Mouse (Mus musculus): ENCODE measurements at regions not wholly inside any gene's neighbourhood (a gene's known extent, or its start where the extent isn't known, plus 50 kb on each side); places are given as distances from the start of the nearest gene placed in this dataset.

GRCm38 (mm10) chr13:53996867-53997266 lies 58.6 kb downstream of the Drd1 start:
- no peak for DNase-seq (ENCODE audit: low spot score in 2 of 2)

GRCm38 (mm10) chr13:53992863-53993451 lies 62.5 kb downstream of the Drd1 start:
- no peak for DNase-seq (ENCODE audit: low spot score in 2 of 2)

DNA sequence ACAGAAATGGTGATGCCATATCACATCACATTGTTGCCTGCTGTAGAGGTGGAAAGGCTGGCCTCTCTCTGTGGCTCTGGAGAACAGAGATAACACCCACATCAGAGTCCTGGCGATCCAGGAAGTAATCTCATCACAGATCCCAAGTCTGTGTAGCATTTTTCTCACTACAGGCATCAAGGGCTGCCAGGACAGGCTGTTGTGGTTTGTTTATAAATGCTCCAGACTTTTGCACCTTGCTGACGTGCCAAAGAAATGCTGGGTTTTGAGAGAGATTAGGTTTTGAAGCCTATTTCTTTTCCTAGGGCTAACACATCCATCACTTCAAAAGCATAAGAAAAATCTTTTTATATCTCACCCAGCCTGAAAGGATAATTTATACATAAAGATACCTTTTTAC lies 76.3 kb downstream of the Drd1 start:
- DNase-seq (ENCODE audit: low spot score in 2 of 2), result no peak

DNA sequence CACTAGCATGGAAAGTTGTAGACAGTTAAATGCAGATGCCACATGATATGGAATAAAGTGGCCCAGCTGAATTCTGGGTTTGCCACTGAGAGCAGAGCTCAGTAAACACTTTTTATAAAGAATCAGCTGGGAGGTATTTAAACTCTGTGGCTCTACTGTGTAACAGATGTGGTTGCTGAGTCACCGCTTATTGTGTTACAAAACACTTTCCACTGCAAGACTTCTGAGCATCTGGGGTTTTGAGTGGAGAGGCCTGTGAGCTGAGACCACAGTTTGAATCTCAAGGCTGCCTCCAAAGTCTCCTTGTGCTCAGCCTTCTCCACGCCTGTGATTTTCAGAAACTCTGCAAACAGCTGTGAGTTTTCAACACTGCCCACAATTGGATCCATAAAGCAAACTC lies 86.1 kb downstream of the Drd1 start:
- DNase-seq (ENCODE audit: low spot score in 2 of 2), result no peak

DNA sequence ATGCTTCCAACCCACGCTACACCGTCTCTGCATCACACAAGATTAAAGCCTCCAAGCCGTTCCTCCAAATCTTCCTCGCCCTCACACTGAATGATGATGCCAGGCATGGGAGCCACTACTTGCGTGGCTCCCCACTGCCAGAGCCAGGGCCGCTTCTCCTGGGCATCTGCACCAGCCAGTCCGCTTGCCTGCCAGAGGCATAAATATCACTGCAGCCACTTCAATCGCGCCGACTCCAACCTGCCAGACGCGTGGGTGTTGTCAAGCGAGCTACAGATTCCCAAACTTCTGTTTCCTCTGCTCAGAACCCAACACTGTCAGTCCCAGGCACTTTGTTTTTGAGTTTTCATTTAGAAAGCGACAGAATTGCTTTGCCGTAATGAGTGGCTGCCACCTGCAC lies 99.3 kb downstream of the Drd1 start:
- no peak for DNase-seq (ENCODE audit: low spot score in 2 of 2)

DNA sequence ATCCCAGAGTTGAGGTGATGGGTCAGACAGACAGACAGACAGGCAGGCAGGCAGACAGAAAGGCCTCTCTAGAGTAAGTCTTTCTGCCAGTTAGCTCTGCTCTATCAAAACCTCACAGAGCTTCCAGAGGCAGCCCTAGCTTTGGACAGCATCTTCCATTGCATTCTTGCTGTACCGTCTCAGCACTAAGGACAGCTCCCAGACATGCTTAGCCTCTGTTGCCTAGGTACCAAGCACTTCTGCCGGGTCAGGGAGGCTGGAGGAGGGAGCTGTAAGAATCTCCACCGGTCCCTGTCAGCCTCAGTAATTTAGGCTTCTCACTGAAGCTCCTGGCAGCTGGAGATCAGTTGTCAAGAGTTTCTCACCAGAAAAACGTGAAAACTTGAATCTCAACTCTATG lies 107.4 kb downstream of the Drd1 start:
- no peak for DNase-seq (ENCODE audit: low spot score in 2 of 2)

DNA sequence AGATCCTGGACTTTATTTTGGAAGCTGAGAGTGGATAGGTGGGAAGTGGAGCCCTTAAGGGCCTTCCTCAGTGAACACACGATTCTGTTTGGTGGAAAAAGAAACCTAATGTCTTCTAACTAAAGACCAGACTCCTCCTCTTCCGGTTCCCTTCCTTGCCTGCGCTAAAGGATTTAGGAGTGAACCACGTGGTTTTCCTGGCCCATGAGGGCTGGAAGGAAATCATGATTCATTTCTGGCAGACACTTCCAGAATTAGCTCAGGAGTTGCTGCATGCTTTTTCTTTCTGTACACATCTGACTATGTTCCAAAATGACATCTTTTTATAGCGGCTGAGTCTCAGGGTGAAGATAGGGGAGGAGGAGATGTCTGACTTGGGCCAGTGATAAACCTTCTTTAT lies 109.8 kb downstream of the Drd1 start:
- DNase-seq (ENCODE audit: low spot score in 2 of 2), result no peak

DNA sequence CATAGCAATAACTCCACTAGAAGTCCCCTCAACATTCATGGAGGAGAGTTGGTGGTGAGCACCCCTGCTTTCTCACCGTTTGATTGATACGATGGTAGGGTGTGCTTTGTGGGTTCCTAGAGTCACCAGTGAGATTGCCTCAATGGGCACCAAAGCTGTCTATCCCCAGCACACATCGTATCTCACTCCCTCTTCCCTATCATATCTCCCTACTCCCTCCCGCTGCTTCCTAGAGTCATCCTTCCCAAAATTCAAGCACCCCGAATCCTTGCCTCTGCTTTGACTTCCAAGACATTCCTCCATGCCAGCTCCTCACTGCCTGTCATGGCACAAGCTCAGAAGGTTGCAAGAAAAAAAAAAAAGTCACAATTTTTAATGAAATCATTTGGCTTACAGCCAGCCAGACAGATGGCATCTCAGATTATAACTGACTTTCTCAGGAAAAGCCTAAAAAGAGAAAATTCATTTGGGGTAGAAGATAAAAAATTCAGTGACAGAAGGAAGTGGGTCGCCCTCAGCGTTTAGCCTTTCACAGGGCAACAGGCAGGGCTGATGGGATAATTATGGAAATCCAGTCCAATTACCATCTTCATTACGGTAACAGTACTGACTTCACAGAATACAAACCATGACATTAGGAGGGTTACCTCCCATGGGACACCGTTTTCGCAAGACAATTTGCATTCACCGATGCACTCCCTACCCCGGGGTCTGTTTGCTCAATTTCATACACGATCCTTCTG lies 114.3 kb downstream of the Drd1 start:
- DNase-seq (ENCODE audit: low spot score in 2 of 2), result no peak

DNA sequence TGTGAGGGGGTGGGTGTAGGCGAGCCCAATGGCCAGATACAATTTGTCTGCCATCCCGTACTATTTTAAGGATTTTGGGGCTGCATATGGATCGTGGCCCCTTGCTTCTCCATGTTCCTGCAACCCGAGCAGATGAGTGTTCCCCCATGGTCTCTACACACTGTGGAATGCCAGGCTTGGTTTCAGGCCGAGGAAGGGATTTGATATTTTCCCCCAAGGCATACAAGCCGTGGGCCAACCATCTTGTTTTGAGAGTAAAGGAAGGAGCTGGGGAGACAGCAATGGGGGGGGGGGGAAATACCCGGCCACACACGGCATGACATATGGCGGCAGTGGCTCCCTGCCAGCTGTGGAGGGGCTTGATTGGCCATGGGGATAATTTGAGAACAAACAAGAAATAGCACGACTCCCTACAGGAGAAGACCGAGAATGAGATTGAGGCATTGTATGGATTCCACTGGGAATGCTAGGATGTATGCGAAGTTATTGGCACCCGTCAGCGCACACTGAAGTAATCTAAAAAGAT lies 120.3 kb downstream of the Drd1 start:
- DNase-seq (ENCODE audit: low spot score in 2 of 2), result no peak

DNA sequence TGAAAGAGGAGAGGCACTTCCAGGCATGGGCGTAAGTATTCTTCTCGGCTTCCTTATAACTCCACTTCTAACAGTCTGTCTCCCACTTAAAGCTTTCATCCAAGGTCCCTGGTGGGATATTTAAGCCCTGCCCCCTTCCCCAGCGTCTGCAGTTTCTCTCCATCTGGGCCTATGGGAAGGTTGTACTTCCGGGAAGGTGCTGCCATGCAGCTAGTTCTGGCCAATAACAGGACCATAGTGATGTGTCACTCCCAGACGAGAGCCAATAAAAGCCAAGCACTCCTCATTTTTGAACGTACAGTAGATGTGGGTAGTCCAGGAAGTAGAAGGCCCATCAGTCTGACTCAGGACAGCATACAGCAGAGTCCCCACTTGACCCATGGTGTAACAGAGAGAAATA lies 121.0 kb downstream of the Drd1 start:
- no peak for DNase-seq (ENCODE audit: low spot score in 2 of 2)

- DNase-seq (ENCODE audit: low spot score in 2 of 2), result no peak
Observed at GRCm38 (mm10) chr13:53926128-53926527, 129.4 kb downstream of the Drd1 start.

DNA sequence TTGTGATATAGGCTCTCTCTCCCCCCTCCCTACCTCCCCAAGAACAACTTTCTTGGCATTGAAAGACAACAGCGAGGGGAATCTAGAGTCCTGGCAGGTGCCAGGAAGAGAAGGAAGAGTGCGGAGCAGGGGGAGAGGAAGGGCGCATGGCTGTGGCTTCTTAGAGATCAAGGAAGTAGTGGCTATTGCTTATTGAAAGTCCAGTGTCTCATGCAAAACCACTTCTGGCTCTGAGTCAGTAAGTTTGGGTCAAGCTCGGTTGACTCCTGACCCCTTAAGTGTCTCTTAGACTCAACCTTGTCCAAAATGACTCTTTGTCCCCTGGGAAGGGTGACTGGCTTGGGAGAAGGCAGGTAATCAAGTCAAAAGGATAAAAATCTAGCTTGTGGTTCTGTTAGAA lies 131.1 kb downstream of the Drd1 start:
- DNase-seq (ENCODE audit: low spot score in 2 of 2), result no peak

DNA sequence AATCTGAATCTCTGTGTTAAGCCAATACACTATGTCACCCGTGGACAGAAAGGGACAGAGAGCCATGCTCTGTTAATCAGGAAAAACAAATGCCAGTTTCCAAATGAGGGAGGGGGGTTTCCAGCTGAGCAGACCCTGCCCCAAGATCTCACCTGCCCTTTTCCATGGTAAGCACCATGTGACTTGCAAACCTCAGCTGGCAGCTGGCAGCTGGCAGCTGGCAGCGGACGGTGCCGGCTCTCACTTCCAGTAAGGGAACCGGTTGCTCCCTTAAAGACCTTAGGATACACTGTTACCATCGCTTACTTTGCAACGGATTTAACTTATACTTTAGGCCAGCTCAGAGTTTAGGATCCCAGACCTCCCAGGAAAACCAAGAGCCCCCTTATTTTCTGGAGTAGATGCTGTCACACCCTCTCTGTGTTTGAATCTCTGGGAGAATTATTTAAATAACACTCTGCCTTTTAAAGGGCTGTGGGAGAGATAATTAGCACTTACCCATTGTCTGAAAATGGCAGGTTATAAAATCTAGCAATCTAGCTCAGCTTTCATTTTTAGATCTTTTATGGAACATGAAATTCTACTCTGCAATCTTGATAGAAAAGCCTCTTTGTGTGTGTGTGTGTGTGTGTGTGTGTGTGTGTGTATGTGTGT lies 131.7 kb downstream of the Drd1 start:
- DNase-seq (ENCODE audit: low spot score in 2 of 2), result no peak

DNA sequence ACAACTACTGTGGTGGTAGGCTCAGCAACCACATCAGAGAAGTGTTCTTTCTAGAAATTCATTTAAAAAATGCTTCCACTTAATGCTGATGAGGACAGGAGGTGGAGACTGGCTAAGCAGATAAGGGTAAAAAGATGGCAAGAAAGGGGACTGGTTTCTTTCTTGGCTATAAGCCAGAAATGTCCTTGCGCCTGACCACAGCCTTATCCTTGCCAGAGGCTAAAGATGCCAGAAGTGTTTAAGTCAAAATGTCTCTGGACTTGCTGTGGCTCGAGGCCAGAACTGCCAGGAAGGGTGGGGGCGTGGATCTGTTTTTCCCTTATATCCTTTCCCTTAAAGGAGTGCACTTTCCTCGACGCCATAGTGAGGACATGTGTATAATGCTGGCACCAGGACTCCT lies 133.7 kb downstream of the Drd1 start:
- DNase-seq (ENCODE audit: low spot score in 2 of 2), result no peak

- DNase-seq (ENCODE audit: low spot score in 2 of 2), result no peak
Observed at GRCm38 (mm10) chr13:53919851-53920381, 135.6 kb downstream of the Drd1 start.

- no peak for DNase-seq (ENCODE audit: low spot score in 2 of 2)
Observed at GRCm38 (mm10) chr13:53915456-53915855, 140.0 kb downstream of the Drd1 start.

DNA sequence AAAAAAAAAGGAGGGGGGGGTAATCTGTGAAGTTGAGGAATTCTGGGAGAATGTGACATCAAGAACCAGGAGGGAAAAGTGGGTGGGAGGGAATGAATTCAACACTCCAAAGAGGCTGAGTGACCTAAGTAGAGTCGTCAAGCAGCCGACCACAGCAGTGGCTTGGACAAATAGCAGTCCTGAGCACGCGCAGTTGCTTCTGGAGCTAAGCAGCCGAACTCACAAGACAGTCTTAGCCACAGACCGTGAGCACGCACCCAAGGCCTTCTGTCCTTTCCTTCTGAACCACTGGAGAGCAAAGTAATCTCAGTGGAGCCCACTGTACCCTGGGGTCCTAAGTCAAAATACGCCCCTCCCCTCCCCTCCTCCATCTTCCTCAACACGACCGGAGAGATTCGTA lies 141.1 kb downstream of the Drd1 start:
- DNase-seq (ENCODE audit: low spot score in 2 of 2), result no peak

DNA sequence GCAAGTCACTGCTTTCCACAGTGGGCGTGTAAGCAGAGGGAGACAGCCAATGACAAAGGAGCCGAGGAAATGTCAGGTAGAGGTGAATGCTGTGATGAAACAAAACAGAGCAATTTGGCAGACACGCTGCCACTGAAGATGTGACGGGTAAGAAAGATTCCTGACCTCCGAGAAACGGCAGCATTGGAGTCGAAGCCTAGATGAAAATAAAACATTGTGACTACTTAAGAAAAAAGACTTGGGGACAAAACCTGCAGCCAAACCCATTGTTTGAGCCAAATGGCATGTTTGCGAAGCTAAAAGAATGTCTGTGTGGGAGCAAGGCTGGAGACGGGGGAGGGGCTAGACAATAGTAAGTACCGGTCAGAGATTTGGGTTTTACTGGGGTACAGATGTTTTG lies 142.0 kb downstream of the Drd1 start:
- DNase-seq (ENCODE audit: low spot score in 2 of 2), result no peak

DNA sequence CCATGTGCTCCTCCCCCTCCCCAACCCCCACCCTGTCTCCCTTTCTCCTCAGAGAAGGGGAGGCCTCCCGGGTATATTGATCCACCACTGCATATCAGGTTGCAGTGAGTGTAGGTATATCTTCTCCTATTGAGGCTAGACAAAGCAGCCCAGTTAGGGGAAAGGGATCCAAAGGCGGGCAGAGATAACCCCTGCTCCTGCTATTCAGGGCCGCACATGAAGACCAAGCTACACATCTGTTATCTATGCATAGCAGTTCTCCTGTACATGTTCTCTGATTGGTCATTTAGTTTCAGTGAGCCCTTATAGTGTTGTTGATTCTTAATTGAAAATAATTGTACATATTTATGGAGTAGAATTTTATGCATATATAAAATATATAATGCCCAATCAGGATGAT lies 143.7 kb downstream of the Drd1 start:
- DNase-seq (ENCODE audit: low spot score in 2 of 2), result no peak

DNA sequence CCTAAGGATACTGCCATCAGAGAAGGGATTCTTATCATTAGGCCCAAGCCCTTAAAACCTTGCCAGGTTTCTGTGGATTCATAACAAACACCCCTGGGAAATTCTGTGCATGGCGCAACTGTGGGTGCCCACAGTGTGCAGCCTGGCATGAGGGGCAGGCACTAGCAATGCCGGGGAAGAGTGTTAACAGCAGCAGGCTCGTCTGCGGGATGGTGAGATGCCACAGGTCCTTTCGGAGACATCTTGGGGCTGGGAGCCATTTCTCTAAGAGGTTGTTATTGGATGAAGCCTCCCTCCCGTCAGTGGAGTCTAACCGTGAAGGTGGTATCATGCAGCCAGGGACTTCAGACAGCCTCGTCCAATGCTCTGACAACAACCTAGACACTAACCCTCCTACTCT lies 144.2 kb downstream of the Drd1 start:
- DNase-seq (ENCODE audit: low spot score in 2 of 2), result no peak

DNA sequence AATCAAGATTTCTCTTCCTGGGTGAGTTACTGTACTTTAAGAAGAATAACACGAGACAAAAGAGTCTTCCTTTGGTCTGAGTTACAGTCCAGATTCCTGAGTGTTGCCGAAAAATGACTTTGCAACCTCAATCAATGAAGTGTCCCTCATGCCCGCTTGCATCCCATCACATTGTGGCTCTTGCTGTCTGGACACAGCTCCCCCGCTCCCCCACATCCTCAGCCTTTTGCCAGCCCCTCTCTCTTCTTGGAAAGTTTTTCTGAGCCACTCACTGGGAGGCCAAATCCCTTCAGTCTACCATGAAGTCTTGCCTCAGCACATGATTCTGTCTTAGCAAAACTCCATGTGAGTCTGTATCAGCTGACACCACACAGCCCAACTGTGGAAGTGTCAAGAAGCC lies 145.3 kb downstream of the Drd1 start:
- DNase-seq (ENCODE audit: low spot score in 2 of 2), result no peak

- no peak for DNase-seq (ENCODE audit: low spot score in 2 of 2)
Observed at GRCm38 (mm10) chr13:53904471-53904870, 151.0 kb downstream of the Drd1 start.

GRCm38 (mm10) chr13:53903626-53904025 lies 151.9 kb downstream of the Drd1 start:
- no peak for DNase-seq (ENCODE audit: low spot score in 2 of 2)
